Mouse (Mus musculus) embryonic fibroblast, embryonic 13.5 days (primary cell): Measurements from ENCODE around the gene Cebpz. TPM values are rescaled to one million over a fixed set of nuclear protein-coding genes. Genes with fewer than 3 reads are reported as not detected.

Experiments
- H3K27ac ChIP-seq: 2 replicates; pipeline ENCODE4 v1.5.1; 2012; ENCODE audit warnings: low read length, control low read depth, inconsistent platforms; ENCODE audit not compliant: insufficient read depth
- H3K4me1 ChIP-seq: 2 replicates; pipeline ENCODE4 v1.6.1; 2011; ENCODE audit warnings: low read length; ENCODE audit not compliant: control insufficient read depth, insufficient read depth
- H3K4me3 ChIP-seq: 2 replicates; pipeline ENCODE4 v1.5.1; 2011; ENCODE audit warnings: mild to moderate bottlenecking, control low read depth, low read length; ENCODE audit not compliant: insufficient read depth
- CTCF ChIP-seq: IDR thresholded peaks from 2 replicates; pipeline ENCODE4 v1.5.1; 2011; ENCODE audit warnings: mild to moderate bottlenecking, control low read depth, low read length, moderate library complexity, borderline replicate concordance; ENCODE audit not compliant: insufficient read depth
- POLR2A ChIP-seq: IDR thresholded peaks from 2 replicates; pipeline ENCODE4 v1.6.1; 2011; ENCODE audit warnings: low read depth, mild to moderate bottlenecking, control low read depth, low read length, moderate library complexity
- polyA plus RNA-seq: library from polyadenylated mRNA; stranded (reverse); fragments of >200 nt; gene quantifications from 2 replicates; pipeline ENCODE4 v1.2.4, GENCODE M21; 2011; ENCODE audit warnings: low read depth; ENCODE audit not compliant: missing spikeins, insufficient read length

Cebpz gene
- polyA plus RNA-seq, 1 experiment: 44.0 TPM

- no peaks in the 10 kb centered on the region; the same call in 1 of the 2 replicates for H3K4me1 ChIP-seq
- TF ChIP-seq POLR2A: no peak
- TF ChIP-seq CTCF: no peak
- no peak overlapping the region for H3K27ac ChIP-seq
- no peak overlapping the region for H3K4me3 ChIP-seq
These were observed 5.7 kb upstream of the Cebpz start for GRCm38 (mm10) chr17:78942579-78942978.

- no peak overlapping the region for H3K27ac ChIP-seq
- TF ChIP-seq POLR2A (no peak), CTCF (no peak)
- no peaks in the 10 kb centered on the region; the same call in 1 of the 2 replicates for H3K4me1 ChIP-seq
- no peak overlapping the region for H3K4me3 ChIP-seq
These were observed 2.1 kb upstream of the Cebpz start for GRCm38 (mm10) chr17:78938927-78939326.

GRCm38 (mm10) chr17:78937229-78937853 lies 475 bp upstream of the Cebpz start:
- no peaks in the 10 kb centered on the region; the same call in 1 of the 2 replicates for H3K4me1 ChIP-seq
- H3K27ac ChIP-seq: no peak overlapping the region
- TF ChIP-seq POLR2A (no peak), CTCF (no peak)
- peak overlapping the region; percentile 86 for H3K4me3 ChIP-seq

GRCm38 (mm10) chr17:78935857-78936256 lies 1.0 kb downstream of the Cebpz start:
- no peak for TF ChIP-seq POLR2A
- TF ChIP-seq CTCF: no peak
- Histone ChIP-seq H3K4me1 (no peaks in the 10 kb centered on the region; the same call in 1 of the 2 replicates), H3K4me3 (peak overlapping the region; percentile 86), H3K27ac (no peak overlapping the region)

- TF ChIP-seq CTCF (no peak), POLR2A (no peak)
- no peak overlapping the region for H3K27ac ChIP-seq
These were observed 19.2 kb downstream of the Cebpz start for GRCm38 (mm10) chr17:78917696-78918095.

GRCm38 (mm10) chr17:78916899-78917298 lies 20.0 kb downstream of the Cebpz start:
- Histone ChIP-seq H3K4me1 (no peaks in the 10 kb centered on the region), H3K4me3 (peak overlapping the region; percentile 75), H3K27ac (peak overlapping the region; percentile 38; the same call in 1 of the 2 replicates)
- TF ChIP-seq CTCF (no peak), POLR2A (no peak)

More at GRCm38 (mm10) chr17:78917696-78918095, 19.2 kb downstream of the Cebpz start:
- Histone ChIP-seq H3K4me1 (no peaks in the 10 kb centered on the region), H3K4me3 (peak overlapping the region; percentile 7; the same call in 1 of the 2 replicates)

- TF ChIP-seq CTCF: no peak
- peak; percentile 79 for TF ChIP-seq POLR2A
- Histone ChIP-seq H3K4me1 (no peaks in the 10 kb centered on the region), H3K4me3 (peak within 1 kb of the TSS; percentile 75), H3K27ac (peak within 1 kb of the TSS; percentile 38; the same call in 1 of the 2 replicates)
These were observed 20.5 kb downstream of the Cebpz start, which contains the start of gene Cebpzos for GRCm38 (mm10) chr17:78916369-78916813. Cebpzos (plus strand) TSS chr17:78916500.

- H3K4me1 ChIP-seq: no peaks in the 10 kb centered on the region
These were observed 21.1 kb downstream of the Cebpz start for GRCm38 (mm10) chr17:78915772-78916171.

GRCm38 (mm10) chr17:78913921-78914320 lies 22.9 kb downstream of the Cebpz start:
- Histone ChIP-seq H3K4me3 (no peak overlapping the region), H3K27ac (no peak overlapping the region), H3K4me1 (no peaks in the 10 kb centered on the region)
- TF ChIP-seq CTCF (no peak), POLR2A (no peak)

More at GRCm38 (mm10) chr17:78915772-78916171, 21.1 kb downstream of the Cebpz start:
- H3K27ac ChIP-seq: no peak overlapping the region
- no peak for TF ChIP-seq POLR2A
- no peak for TF ChIP-seq CTCF
- H3K4me3 ChIP-seq: peak overlapping the region; percentile 75

GRCm38 (mm10) chr17:78912861-78913281 lies 24.0 kb downstream of the Cebpz start:
- Histone ChIP-seq H3K4me1 (no peaks in the 10 kb centered on the region), H3K27ac (no peak overlapping the region), H3K4me3 (peak overlapping the region; percentile 22)
- TF ChIP-seq POLR2A (0 out of 2 replicates have a peak, but pooled peaks have one; percentile 16), CTCF (no peak)
